Mouse (Mus musculus) intestine, postnatal 0 days (tissue): ENCODE data around the gene Atp5s. TPM values are rescaled to one million over a fixed set of nuclear protein-coding genes. Genes with fewer than 3 reads are reported as not detected.

ENCODE experiments used
- ATAC-seq: fragments of 200-750 bp; cut with Nextera tagmentation; 2 replicates; pipeline ENCODE4 v1.8.0; 2017; ENCODE audit warnings: mild to moderate bottlenecking, moderate TSS enrichment, moderate library complexity
- H3K27ac ChIP-seq: fragments of 300-500 bp; sonication (generic); 2 replicates; pipeline ENCODE4 v1.5.1; 2014; ENCODE audit warnings: mild to moderate bottlenecking, low read depth, low read length, moderate library complexity
- H3K27me3 ChIP-seq: fragments of 300-500 bp; sonication (generic); replicated peaks from 2 replicates; pipeline ENCODE4 v1.6.1; 2014; ENCODE audit warnings: low read length, mixed read lengths; ENCODE audit not compliant: control insufficient read depth, insufficient read depth
- H3K36me3 ChIP-seq: fragments of 300-500 bp; sonication (generic); 2 replicates; pipeline ENCODE4 v1.6.1; 2014; ENCODE audit warnings: mild to moderate bottlenecking, moderate library complexity; ENCODE audit not compliant: control insufficient read depth, insufficient read depth
- H3K4me1 ChIP-seq: fragments of 300-500 bp; sonication (generic); replicated peaks from 2 replicates; pipeline ENCODE4 v1.6.1; 2014; ENCODE audit warnings: antibody characterized with exemption, low read length, mixed read lengths; ENCODE audit not compliant: control insufficient read depth, insufficient read depth
- H3K4me2 ChIP-seq: fragments of 300-500 bp; sonication (generic); replicated peaks from 2 replicates; pipeline ENCODE4 v1.6.1; 2014; ENCODE audit warnings: low read depth, mild to moderate bottlenecking, moderate library complexity
- H3K4me3 ChIP-seq: fragments of 300-500 bp; sonication (generic); 2 replicates; pipeline ENCODE4 v1.5.1; 2014; ENCODE audit warnings: low read depth, low read length
- H3K9ac ChIP-seq: fragments of 300-500 bp; sonication (generic); 2 replicates; pipeline ENCODE4 v1.6.1; 2014; ENCODE audit warnings: mild to moderate bottlenecking, low read depth, low read length
- H3K9me3 ChIP-seq: fragments of 300-500 bp; sonication (generic); 2 replicates; pipeline ENCODE4 v1.6.1; 2016; ENCODE audit warnings: mixed run types; ENCODE audit not compliant: control insufficient read depth
- CTCF ChIP-seq: sonication (generic); IDR thresholded peaks from 2 replicates; pipeline ENCODE4 v1.5.1; 2016; ENCODE audit warnings: low read depth, mild to moderate bottlenecking, control low read depth, antibody characterized with exemption, moderate library complexity
- WGBS: fragments of 180-500 bp; shearing (Covaris S2); extraction: QIAGEN DNeasy Blood & Tissue Kit; methylation state at CpG from one replicate; pipeline ENCODE4 v1.1.7; 2014; 5-methylcytosine and 5-hydroxymethylcytosine counted together
- polyA plus RNA-seq: library from polyadenylated mRNA; unstranded; fragments of >200 nt; fragmentation: Nextera tagmentation; extraction: Ambion mirVana; gene quantifications from 2 replicates; pipeline ENCODE4 v1.2.1, GENCODE M21; 2015

Gene Atp5s
- 26.1 and 31.6 TPM in 2 replicates for polyA plus RNA-seq

DNA sequence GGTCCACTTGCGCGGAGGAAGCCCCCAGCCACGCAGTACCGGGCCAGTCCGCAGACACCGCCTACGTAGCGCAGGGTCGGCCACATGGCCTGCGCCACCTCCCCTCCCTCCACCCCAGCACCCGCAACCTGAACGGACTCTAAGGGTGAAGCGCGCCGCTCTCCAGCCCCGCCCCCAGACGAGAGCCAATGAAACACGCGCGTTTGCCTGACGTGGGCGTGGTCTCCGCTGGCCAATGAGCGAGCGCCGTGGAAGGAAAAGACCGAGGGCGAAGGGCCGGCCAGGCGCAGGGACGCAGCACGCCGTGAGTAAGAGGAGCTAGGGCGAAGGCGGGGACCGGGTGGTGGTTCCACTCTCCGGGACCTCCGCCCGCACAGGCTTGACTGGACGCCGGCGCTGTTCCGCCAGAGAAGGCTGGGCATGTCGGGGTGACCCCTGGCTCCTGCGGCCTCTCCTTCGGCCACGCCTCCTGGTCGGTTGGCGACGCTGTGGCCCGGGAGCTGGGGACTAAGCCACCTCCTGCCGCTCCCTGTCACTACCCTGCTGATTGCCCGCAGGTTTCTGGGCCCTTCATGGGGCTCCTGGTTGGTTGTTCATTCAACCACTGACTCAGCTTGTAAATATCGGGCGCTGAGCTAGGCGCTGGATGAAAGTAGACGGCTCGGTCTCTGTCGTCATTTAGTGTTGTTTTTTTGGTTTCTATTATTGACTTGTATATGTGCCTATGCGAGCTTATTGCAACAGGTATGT, at the start of gene Atp5s, which contains the start of gene L2hgdh:
TSS of gene Atp5s (plus strand) at position 240 of the 750 bp plus-strand sequence.
TSS of gene L2hgdh (minus strand) at position 163 of the 750 bp plus-strand sequence.
- WGBS, result under 1% methylated on average over 59 of the region's 60 CpGs

DNA sequence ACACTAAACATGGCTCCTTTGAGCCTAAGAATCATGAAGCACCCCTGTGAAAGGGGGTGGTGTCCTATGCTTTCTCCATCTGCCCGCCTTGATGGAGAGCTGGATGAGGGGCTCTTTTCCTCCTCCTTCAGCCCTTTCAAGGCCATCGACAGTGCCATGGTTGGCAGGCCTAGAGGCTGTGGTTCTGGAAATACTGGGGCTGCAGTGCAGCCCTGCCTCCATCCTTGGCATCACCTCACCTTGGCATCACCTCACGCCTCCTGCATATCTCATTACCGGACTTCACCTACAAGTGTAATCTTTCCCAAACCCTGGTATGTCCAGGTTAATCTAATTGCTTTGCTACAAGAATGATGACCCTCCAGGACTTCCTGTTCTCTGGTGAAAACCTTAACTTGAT, 48.6 kb upstream of the Atp5s start:
- no peaks in the 10 kb centered on the region for H3K4me1 ChIP-seq
- 85% methylated on average over 4 of the region's 4 CpGs for WGBS
- no peak for ATAC-seq
- H3K27ac ChIP-seq, result no peak overlapping the region
- H3K4me3 ChIP-seq, result no peak overlapping the region
- H3K9me3 ChIP-seq, result no peaks in the 10 kb centered on the region
- no peak overlapping the region for H3K4me2 ChIP-seq
- H3K9ac ChIP-seq, result no peak overlapping the region
- H3K27me3 ChIP-seq, result no peaks in the 10 kb centered on the region
- TF ChIP-seq CTCF, result no peak
- no peaks in the 10 kb centered on the region for H3K36me3 ChIP-seq

More for the DNA sequence above, at the start of gene Atp5s, which contains the start of gene L2hgdh:
- Histone ChIP-seq H3K9ac (peak within 1 kb of the TSS; percentile 56), H3K4me2 (peak within 1 kb of the TSS; percentile 93), H3K4me1 (peaks cover 4% of the 10 kb centered on the region), H3K27ac (peak within 1 kb of the TSS; percentile 93), H3K27me3 (no peaks in the 10 kb centered on the region), H3K36me3 (peaks cover 1% of the 10 kb centered on the region; the same call in 1 of the 2 replicates), H3K4me3 (peak within 1 kb of the TSS; percentile 70), H3K9me3 (no peaks in the 10 kb centered on the region)
- no peak for TF ChIP-seq CTCF
- ATAC-seq, result peak; percentile 95

DNA sequence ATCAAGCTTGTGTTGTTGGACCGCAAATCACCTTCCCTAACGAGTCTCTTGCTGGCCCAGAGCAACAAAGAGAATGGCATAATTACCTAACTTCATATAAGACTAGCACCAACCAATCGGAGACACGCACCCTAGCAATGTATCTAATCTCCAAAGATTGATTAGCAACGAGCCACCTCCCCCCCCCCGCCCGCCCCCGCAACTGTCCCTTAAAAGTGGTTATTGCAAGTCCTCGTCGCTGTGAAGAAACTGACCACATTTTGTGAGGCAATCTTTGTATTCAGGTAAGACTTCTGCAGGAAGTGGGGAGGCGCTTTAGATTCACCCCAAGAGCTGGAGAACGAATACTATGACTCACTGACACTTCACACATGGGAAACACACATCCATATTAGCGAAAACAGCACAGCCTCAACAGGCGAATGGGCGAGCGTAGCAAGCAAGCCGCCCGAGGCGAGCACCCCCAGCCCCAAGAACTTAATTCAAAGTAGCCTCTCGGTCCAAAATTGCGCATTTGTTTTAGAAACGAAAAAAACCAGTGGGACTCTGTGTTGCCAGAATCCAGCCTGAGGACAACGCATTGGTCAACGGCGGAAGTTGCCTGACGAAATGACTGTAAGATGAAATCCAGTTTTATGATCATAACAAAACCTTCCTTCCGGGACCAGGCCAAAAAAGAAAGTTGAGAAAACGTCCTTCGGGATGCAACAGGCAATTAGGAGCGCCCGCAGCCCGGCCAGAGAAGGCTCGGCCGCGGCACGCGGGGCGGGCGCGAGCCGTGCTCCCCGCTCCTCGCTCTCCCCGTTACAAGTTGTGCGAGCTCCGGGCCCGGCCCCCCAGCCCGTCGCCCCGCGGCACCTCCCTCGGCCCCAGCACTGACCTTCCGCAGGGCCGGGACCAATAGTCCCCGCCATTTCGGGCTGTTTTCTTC, 43.9 kb upstream of the Atp5s start:
- Histone ChIP-seq H3K36me3 (no peaks in the 10 kb centered on the region), H3K4me1 (no peaks in the 10 kb centered on the region), H3K9ac (peak overlapping the region; percentile 91), H3K4me3 (peak overlapping the region; percentile 79), H3K9me3 (no peaks in the 10 kb centered on the region), H3K27me3 (no peaks in the 10 kb centered on the region), H3K27ac (peak overlapping the region; percentile 99), H3K4me2 (peak overlapping the region; percentile 63)
- no peak for TF ChIP-seq CTCF
- WGBS, result 1% methylated on average over 55 of the region's 56 CpGs
- ATAC-seq, result peak; percentile 37

DNA sequence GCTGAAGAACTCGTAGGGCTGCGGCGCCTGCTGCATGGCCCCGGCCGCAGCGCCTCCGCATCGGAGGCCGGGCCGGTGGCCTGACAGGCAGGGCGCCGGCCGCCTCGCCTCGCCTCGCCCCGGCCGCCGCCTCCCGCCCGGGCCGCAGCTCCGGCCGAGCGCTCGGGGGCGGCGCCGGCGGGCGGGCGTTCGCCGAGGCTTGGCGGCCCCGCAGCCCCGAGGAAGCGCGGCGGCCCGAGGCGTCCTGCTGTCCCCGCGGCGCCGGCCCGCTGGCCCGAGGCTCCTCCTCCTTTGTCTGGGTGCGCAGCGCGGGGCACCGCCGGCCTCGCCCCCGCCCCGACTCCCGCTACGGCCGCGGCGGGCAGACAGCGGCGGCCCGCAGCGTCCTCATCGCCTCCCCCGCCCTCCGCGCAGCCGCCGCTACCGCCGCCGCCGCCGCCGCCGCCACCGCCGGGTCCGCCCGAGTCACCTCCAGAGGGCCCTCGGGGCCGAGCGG, 43.1 kb upstream of the Atp5s start, which contains the start of gene Sos2:
TSS of gene Sos2 (minus strand) at position 287 of the 496 bp plus-strand sequence.
- Histone ChIP-seq H3K27ac (peak within 1 kb of the TSS; percentile 99), H3K4me2 (peak within 1 kb of the TSS; percentile 63), H3K9me3 (no peaks in the 10 kb centered on the region), H3K4me3 (peak within 1 kb of the TSS; percentile 79), H3K9ac (peak within 1 kb of the TSS; percentile 91), H3K36me3 (no peaks in the 10 kb centered on the region), H3K4me1 (no peaks in the 10 kb centered on the region), H3K27me3 (no peaks in the 10 kb centered on the region)
- WGBS, result under 1% methylated on average over 45 of the region's 85 CpGs
- no peak for TF ChIP-seq CTCF
- ATAC-seq, result peak; percentile 75

DNA sequence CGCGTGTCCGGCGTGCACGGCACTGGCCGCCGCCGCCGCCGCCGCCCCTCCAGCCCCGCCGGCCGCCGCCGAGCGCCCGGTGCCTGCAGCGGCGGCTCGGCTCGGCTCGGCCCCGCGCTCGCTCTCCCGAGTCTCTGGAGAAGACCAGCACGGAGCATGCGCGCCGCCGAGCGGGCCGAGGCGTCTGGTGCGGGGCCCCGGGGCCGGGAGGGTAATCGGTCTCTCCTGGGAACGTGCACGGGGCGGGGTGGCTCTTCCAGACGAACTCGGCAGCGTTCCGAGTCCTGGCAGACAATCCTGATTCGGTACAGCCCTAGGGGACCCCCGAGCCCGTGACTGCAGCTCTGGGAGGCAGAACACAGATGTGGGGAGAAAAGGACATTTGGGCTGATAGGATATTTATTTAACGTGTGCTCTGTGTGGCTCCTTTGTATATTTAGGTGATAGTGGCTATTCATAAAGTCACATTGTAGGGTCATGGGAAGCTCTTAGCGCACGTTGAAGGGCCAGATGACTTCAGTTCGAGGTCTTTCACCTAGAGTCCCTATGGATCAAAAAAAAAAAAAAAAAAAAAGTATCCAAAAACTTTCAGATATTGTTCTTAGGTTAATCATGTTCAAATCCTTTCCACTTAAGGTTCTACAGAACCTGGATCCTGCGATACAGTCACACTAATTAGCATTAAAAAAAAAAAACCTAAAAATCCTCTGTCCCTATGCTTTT, 42.5 kb upstream of the Atp5s start:
- H3K27ac ChIP-seq, result peak overlapping the region; percentile 99
- peak; percentile 34 for TF ChIP-seq CTCF
- peak overlapping the region; percentile 79 for H3K4me3 ChIP-seq
- H3K4me1 ChIP-seq, result no peaks in the 10 kb centered on the region
- H3K9me3 ChIP-seq, result no peaks in the 10 kb centered on the region
- H3K9ac ChIP-seq, result peak overlapping the region; percentile 91
- H3K27me3 ChIP-seq, result no peaks in the 10 kb centered on the region
- ATAC-seq, result peak; percentile 89
- peak overlapping the region; percentile 63 for H3K4me2 ChIP-seq
- under 1% methylated on average over 49 of the region's 54 CpGs for WGBS
- no peaks in the 10 kb centered on the region for H3K36me3 ChIP-seq
